Mouse (Mus musculus) limb, embryonic 10.5 days (tissue): ENCODE results near the gene Alb. TPM values are rescaled to one million over a fixed set of nuclear protein-coding genes. Genes with fewer than 3 reads are reported as not detected.
A peak's percentile ranks its signal among the peaks of the same experiment; 100 is the strongest.

Experiments used
- DNase-seq: peaks from one replicate; pipeline ENCODE4 v3.0.0-alpha.2; 2017; ENCODE audit warnings: low spot score
- H3K27ac ChIP-seq: fragments of 300-500 bp; sonication (generic); 2 replicates; pipeline ENCODE4 v1.5.1; 2016; ENCODE audit warnings: mild to moderate bottlenecking
- H3K27me3 ChIP-seq: fragments of 300-500 bp; sonication (generic); 2 replicates; pipeline ENCODE4 v1.6.1; 2016; ENCODE audit warnings: low read depth, mild to moderate bottlenecking; ENCODE audit not compliant: poor library complexity, severe bottlenecking
- H3K36me3 ChIP-seq: fragments of 300-500 bp; sonication (generic); 2 replicates; pipeline ENCODE4 v1.6.1; 2016; ENCODE audit warnings: mild to moderate bottlenecking, moderate library complexity
- H3K4me1 ChIP-seq: fragments of 300-500 bp; sonication (generic); 2 replicates; pipeline ENCODE4 v1.6.1; 2016
- H3K4me3 ChIP-seq: fragments of 300-500 bp; sonication (generic); 2 replicates; pipeline ENCODE4 v1.5.1; 2016; ENCODE audit warnings: mild to moderate bottlenecking, moderate library complexity
- H3K9me3 ChIP-seq: fragments of 300-500 bp; sonication (generic); replicated peaks from 2 replicates; pipeline ENCODE4 v1.6.1; 2016; ENCODE audit warnings: mild to moderate bottlenecking
- WGBS: fragments of 180-500 bp; shearing (Covaris S2); methylation state at CpG from one replicate; pipeline ENCODE4 v1.1.7; 2016; 5-methylcytosine and 5-hydroxymethylcytosine counted together
- polyA plus RNA-seq: library from polyadenylated mRNA; unstranded; fragments of >200 nt; fragmentation: Nextera tagmentation; extraction: Ambion mirVana; gene quantifications from 2 replicates; pipeline ENCODE4 v1.2.1, GENCODE M21; 2016

Gene Alb
- polyA plus RNA-seq, 1 experiment from 2014 or later = not detected

- Histone ChIP-seq H3K4me1 (0 out of 2 replicates have a peak, but pooled peaks cover 12% of the 10 kb centered on the region), H3K4me3 (no peak overlapping the region), H3K9me3 (no peaks in the 10 kb centered on the region), H3K27ac (no peak overlapping the region), H3K27me3 (no peaks in the 10 kb centered on the region; the same call in 1 of the 2 replicates), H3K36me3 (no peaks in the 10 kb centered on the region)
- peak; percentile 54 for DNase-seq
- 60% methylated on average over 6 of the region's 6 CpGs for WGBS
These were observed 6.5 kb downstream of the Alb start for GRCm38 (mm10) chr5:90467245-90467644.

DNA sequence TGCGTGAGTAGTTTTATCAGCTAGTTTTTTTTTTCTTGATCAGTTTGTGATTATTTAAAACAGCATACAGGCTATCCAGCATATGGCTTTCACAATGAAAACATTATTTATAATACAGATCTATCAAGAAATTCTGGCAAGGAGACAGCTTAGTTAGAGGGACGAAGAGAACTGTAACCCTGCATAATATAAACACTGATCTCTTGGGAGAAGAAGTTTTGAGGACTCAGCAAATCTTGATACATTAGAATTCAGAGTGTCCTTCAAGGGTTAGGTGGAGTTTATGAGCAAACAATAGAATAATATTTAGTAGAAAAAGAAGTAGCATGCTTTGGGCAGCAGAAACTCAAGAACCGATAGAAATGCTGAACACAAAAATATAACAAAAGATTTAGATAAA is 10.1 kb downstream of the Alb start:
- H3K4me1 ChIP-seq = 0 out of 2 replicates have a peak, but pooled peaks cover 12% of the 10 kb centered on the region
- no peak overlapping the region for H3K27ac ChIP-seq
- 92% methylated on average over 3 of the region's 3 CpGs for WGBS
- DNase-seq = no peak
- no peaks in the 10 kb centered on the region for H3K27me3 ChIP-seq
- no peaks in the 10 kb centered on the region for H3K9me3 ChIP-seq
- no peaks in the 10 kb centered on the region for H3K36me3 ChIP-seq
- H3K4me3 ChIP-seq = no peak overlapping the region

DNA sequence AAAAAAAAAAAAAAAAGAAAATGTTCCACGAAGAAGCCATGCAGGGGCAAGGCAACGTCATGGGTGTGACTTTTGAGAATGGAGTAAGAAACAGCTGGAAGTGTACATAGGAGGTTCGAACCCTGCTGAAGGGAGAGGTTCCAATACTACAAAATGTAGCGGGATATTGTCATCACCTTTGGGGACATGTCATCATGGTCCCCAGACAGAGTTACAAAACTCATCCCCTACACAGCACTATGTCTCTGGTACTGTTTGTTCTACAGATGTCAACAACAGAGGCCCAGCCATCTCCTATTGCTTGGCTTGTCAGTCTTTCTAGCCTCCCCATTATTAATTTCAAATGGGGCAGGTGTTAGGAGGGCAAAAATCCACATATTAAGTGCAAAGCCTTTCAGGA is 13.2 kb downstream of the Alb start:
- 0 out of 2 replicates have a peak, but pooled peaks cover 2% of the 10 kb centered on the region for H3K4me1 ChIP-seq
- no peaks in the 10 kb centered on the region for H3K9me3 ChIP-seq
- H3K27me3 ChIP-seq = no peaks in the 10 kb centered on the region
- no peak overlapping the region for H3K27ac ChIP-seq
- DNase-seq = no peak
- 87% methylated on average over 4 of the region's 4 CpGs for WGBS
- no peak overlapping the region for H3K4me3 ChIP-seq
- H3K36me3 ChIP-seq = no peaks in the 10 kb centered on the region

- Histone ChIP-seq H3K27ac (no peak overlapping the region), H3K9me3 (no peaks in the 10 kb centered on the region), H3K36me3 (no peaks in the 10 kb centered on the region), H3K27me3 (no peaks in the 10 kb centered on the region), H3K4me3 (no peak overlapping the region), H3K4me1 (0 out of 2 replicates have a peak, but pooled peaks cover 2% of the 10 kb centered on the region)
- no peak for DNase-seq
- 90% methylated on average over 5 of the region's 5 CpGs for WGBS
These were observed 13.7 kb downstream of the Alb start for GRCm38 (mm10) chr5:90474369-90474768.

DNA sequence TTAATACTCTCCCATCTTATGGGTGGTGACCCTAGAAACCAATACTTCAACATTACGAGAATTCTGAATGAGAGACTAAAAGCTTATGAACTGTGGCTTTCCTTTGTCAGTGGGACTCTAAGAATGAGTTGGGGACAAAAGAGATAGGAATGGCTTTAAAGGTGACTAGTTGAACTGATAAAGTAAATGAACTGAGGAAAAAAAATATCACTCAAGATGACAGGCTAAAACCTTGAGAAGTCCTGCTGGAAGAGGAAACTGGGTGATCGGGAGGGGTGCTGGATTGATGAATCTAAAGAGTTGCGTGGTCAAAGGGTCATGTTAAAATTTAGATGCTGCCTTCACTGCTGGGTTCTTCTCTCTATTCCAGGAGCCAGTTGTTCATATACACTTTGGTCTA is 16.0 kb downstream of the Alb start:
- WGBS = 90% methylated on average over 3 of the region's 3 CpGs
- DNase-seq = no peak
- Histone ChIP-seq H3K4me1 (0 out of 2 replicates have a peak, but pooled peaks cover 2% of the 10 kb centered on the region), H3K4me3 (no peak overlapping the region), H3K36me3 (no peaks in the 10 kb centered on the region), H3K27ac (no peak overlapping the region), H3K27me3 (no peaks in the 10 kb centered on the region), H3K9me3 (no peaks in the 10 kb centered on the region)

- WGBS = 76% methylated on average over 7 of the region's 7 CpGs
- no peak overlapping the region for H3K4me3 ChIP-seq
These were observed 16.8 kb downstream of the Alb start for GRCm38 (mm10) chr5:90477308-90478140.

DNA sequence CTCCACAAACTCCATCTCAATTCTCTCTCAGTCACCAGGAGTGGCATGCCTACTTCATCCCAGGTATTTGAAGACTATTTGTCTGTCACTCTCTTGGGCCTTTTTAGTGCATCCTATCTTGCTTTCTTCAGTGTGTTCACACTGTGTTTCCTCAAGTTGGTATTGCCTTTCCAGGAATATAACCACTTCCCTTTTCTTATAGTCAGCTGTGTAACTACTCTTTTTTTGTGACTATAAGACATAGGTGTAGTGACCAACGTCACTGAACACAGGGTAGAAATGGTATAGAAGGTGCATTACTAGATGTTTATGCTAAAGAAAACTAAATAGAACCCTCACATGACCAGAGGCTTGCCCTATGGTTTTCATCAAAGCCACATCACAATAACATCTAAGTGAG is 18.2 kb downstream of the Alb start:
- Histone ChIP-seq H3K4me1 (0 out of 2 replicates have a peak, but pooled peaks cover 2% of the 10 kb centered on the region), H3K27me3 (no peaks in the 10 kb centered on the region), H3K27ac (no peak overlapping the region), H3K4me3 (no peak overlapping the region), H3K9me3 (no peaks in the 10 kb centered on the region), H3K36me3 (no peaks in the 10 kb centered on the region)
- 94% methylated on average over 1 of the region's 1 CpGs for WGBS
- DNase-seq = no peak

More at GRCm38 (mm10) chr5:90477308-90478140, 16.8 kb downstream of the Alb start:
- DNase-seq = no peak
- Histone ChIP-seq H3K36me3 (no peaks in the 10 kb centered on the region), H3K4me1 (0 out of 2 replicates have a peak, but pooled peaks cover 2% of the 10 kb centered on the region), H3K9me3 (no peaks in the 10 kb centered on the region), H3K27ac (no peak overlapping the region), H3K27me3 (no peaks in the 10 kb centered on the region)

- DNase-seq = no peak
- Histone ChIP-seq H3K27ac (no peak overlapping the region), H3K4me1 (no peaks in the 10 kb centered on the region), H3K9me3 (no peaks in the 10 kb centered on the region), H3K36me3 (no peaks in the 10 kb centered on the region), H3K4me3 (no peak overlapping the region), H3K27me3 (no peaks in the 10 kb centered on the region)
- 96% methylated on average over 7 of the region's 7 CpGs for WGBS
These were observed 24.9 kb downstream of the Alb start for GRCm38 (mm10) chr5:90485597-90485996.

- no peak overlapping the region for H3K4me3 ChIP-seq
- WGBS = 89% methylated on average over 7 of the region's 7 CpGs
- no peaks in the 10 kb centered on the region for H3K27me3 ChIP-seq
These were observed 27.6 kb downstream of the Alb start for GRCm38 (mm10) chr5:90488323-90488722.

DNA sequence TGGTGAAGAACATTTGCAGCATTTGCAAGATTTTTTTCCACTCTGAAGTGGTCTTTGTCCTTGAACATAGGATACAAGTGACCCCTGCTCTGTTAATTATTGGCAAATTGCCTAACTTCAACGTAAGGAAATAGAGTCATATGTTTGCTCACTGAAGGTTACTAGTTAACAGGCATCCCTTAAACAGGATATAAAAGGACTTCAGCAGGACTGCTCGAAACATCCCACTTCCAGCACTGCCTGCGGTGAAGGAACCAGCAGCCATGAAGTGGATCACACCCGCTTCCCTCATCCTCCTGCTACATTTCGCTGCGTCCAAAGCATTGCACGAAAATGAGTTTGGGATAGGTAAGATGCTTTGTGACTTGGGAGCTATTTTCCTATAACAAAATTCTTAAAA is 29.8 kb downstream of the Alb start, which contains the start of gene Afp:
TSS of gene Afp (plus strand) at position 220 of the 400 bp plus-strand sequence.
- 94% methylated on average over 7 of the region's 7 CpGs for WGBS
- Histone ChIP-seq H3K27ac (no peak within 1 kb of the TSS), H3K4me3 (no peak within 1 kb of the TSS), H3K9me3 (no peaks in the 10 kb centered on the region), H3K36me3 (no peaks in the 10 kb centered on the region), H3K4me1 (no peaks in the 10 kb centered on the region), H3K27me3 (no peaks in the 10 kb centered on the region)
- DNase-seq = no peak

More at GRCm38 (mm10) chr5:90488323-90488722, 27.6 kb downstream of the Alb start:
- no peaks in the 10 kb centered on the region for H3K4me1 ChIP-seq
- H3K36me3 ChIP-seq = no peaks in the 10 kb centered on the region
- no peaks in the 10 kb centered on the region for H3K9me3 ChIP-seq
- H3K27ac ChIP-seq = no peak overlapping the region
- no peak for DNase-seq

GRCm38 (mm10) chr5:90492440-90492839 is 31.7 kb downstream of the Alb start:
- no peak for DNase-seq
- no peaks in the 10 kb centered on the region for H3K4me1 ChIP-seq
- no peaks in the 10 kb centered on the region for H3K27me3 ChIP-seq
- H3K36me3 ChIP-seq = no peaks in the 10 kb centered on the region
- H3K4me3 ChIP-seq = no peak overlapping the region
- H3K9me3 ChIP-seq = no peaks in the 10 kb centered on the region
- WGBS = 84% methylated on average over 9 of the region's 9 CpGs
- no peak overlapping the region for H3K27ac ChIP-seq

GRCm38 (mm10) chr5:90494308-90494707 is 33.6 kb downstream of the Alb start:
- Histone ChIP-seq H3K27me3 (no peaks in the 10 kb centered on the region), H3K27ac (no peak overlapping the region), H3K4me1 (no peaks in the 10 kb centered on the region), H3K9me3 (no peaks in the 10 kb centered on the region), H3K36me3 (no peaks in the 10 kb centered on the region), H3K4me3 (no peak overlapping the region)
- DNase-seq = no peak
- 94% methylated on average over 4 of the region's 4 CpGs for WGBS

GRCm38 (mm10) chr5:90499509-90499908 is 38.8 kb downstream of the Alb start:
- Histone ChIP-seq H3K4me3 (no peak overlapping the region), H3K27me3 (no peaks in the 10 kb centered on the region), H3K4me1 (no peaks in the 10 kb centered on the region), H3K27ac (no peak overlapping the region), H3K9me3 (no peaks in the 10 kb centered on the region), H3K36me3 (no peaks in the 10 kb centered on the region)
- WGBS = 83% methylated on average over 7 of the region's 7 CpGs
- DNase-seq = no peak
